Mouse (Mus musculus): Measurements from ENCODE around the gene Id2. TPM values are rescaled to one million over a fixed set of nuclear protein-coding genes. Genes with fewer than 3 reads are reported as not detected.

The Id2 gene
- total RNA-seq, 2 experiments from 2014 or later = 2.6 to 2.9 TPM

GRCm38 (mm10) chr12:25092751-25093211 is 4.2 kb downstream of the Id2 start:
- intact Hi-C loops (cut with DNase I) = loop anchor here (2.0 to 10.0 kb wide), 4 partner anchors 322 to 1130 kb away; no protein-coding TSS in a partner anchor
- no peak for DNase-seq

GRCm38 (mm10) chr12:25092027-25092704 is 4.8 kb downstream of the Id2 start:
- intact Hi-C loops (cut with DNase I) = loop anchor here (2.0 to 10.0 kb wide), 4 partner anchors 323 to 1130 kb away; no protein-coding TSS in a partner anchor
- peak; percentile 75 to 87 for DNase-seq

GRCm38 (mm10) chr12:25089433-25089832 is 7.5 kb downstream of the Id2 start:
- DNase-seq = no peak

GRCm38 (mm10) chr12:25086966-25087365 is 10.0 kb downstream of the Id2 start:
- intact Hi-C loops (cut with DNase I) = no loop called here
- no peak for DNase-seq

More at GRCm38 (mm10) chr12:25089433-25089832, 7.5 kb downstream of the Id2 start:
- intact Hi-C loops (cut with DNase I) = no loop called here

GRCm38 (mm10) chr12:25083260-25084178 is 13.4 kb downstream of the Id2 start:
- intact Hi-C loops (cut with DNase I) = no loop called here
- DNase-seq = no peak

GRCm38 (mm10) chr12:25074344-25074743 is 22.6 kb downstream of the Id2 start:
- intact Hi-C loops (cut with DNase I) = no loop called here
- DNase-seq = no peak

GRCm38 (mm10) chr12:25073374-25073773 is 23.6 kb downstream of the Id2 start:
- DNase-seq = no peak
- intact Hi-C loops (cut with DNase I) = no loop called here

- intact Hi-C loops (cut with DNase I) = no loop called here
- no peak for DNase-seq
Measured at GRCm38 (mm10) chr12:25062264-25062663, 34.7 kb downstream of the Id2 start.

GRCm38 (mm10) chr12:25060901-25061300 is 36.0 kb downstream of the Id2 start:
- intact Hi-C loops (cut with DNase I) = no loop called here
- no peak for DNase-seq

- DNase-seq = no peak
Measured at GRCm38 (mm10) chr12:25059487-25060200, 37.3 kb downstream of the Id2 start.

GRCm38 (mm10) chr12:25054963-25055362 is 42.0 kb downstream of the Id2 start:
- no peak for DNase-seq
- intact Hi-C loops (cut with DNase I) = no loop called here

More at GRCm38 (mm10) chr12:25059487-25060200, 37.3 kb downstream of the Id2 start:
- intact Hi-C loops (cut with DNase I) = no loop called here

- intact Hi-C loops (cut with DNase I) = no loop called here
- DNase-seq = no peak
Measured at GRCm38 (mm10) chr12:25054511-25054910, 42.4 kb downstream of the Id2 start.

GRCm38 (mm10) chr12:25049253-25049652 is 47.7 kb downstream of the Id2 start:
- no peak for DNase-seq
- intact Hi-C loops (cut with DNase I) = no loop called here

GRCm38 (mm10) chr12:25044579-25044978 is 52.4 kb downstream of the Id2 start:
- DNase-seq = no peak
- intact Hi-C loops (cut with DNase I) = no loop called here

- intact Hi-C loops (cut with DNase I) = no loop called here
Measured at GRCm38 (mm10) chr12:25044056-25044455, 52.9 kb downstream of the Id2 start.

More at GRCm38 (mm10) chr12:25044056-25044455, 52.9 kb downstream of the Id2 start:
- DNase-seq = no peak

Other genes with a start within 250 kb of the Id2 start
- gene Kidins220, start 122.2 kb downstream of the Id2 start, total RNA-seq (2021) = 10 to 100 TPM; 38.3 to 54.1 TPM

Data from gastrocnemius, postnatal 36 days (tissue).